Mouse (Mus musculus): ENCODE measurements around the gene Podn.

Gene Podn

GRCm38 (mm10) chr4:107966416-107967109 lies 129.7 kb downstream of the Podn start:
- peak; percentile 82 for DNase-seq (ENCODE audit: low read depth)

All from 416B (cell line).